Mouse (Mus musculus) forebrain, embryonic 10.5 days (tissue): ENCODE data around the gene Gm813. TPM values are rescaled to one million over a fixed set of nuclear protein-coding genes. Genes with fewer than 3 reads are reported as not detected.

Experiments
- DNase-seq: peaks from one replicate; pipeline ENCODE4 v3.0.0-alpha.2; 2017; ENCODE audit warnings: low spot score; ENCODE audit errors: extremely low spot score
- H3K27ac ChIP-seq: fragments of 300-500 bp; sonication (generic); 2 replicates; pipeline ENCODE4 v1.5.1; 2016; ENCODE audit warnings: mild to moderate bottlenecking
- H3K27me3 ChIP-seq: fragments of 300-500 bp; sonication (generic); 2 replicates; pipeline ENCODE4 v1.6.1; 2016; ENCODE audit warnings: mild to moderate bottlenecking; ENCODE audit not compliant: poor library complexity, severe bottlenecking
- H3K36me3 ChIP-seq: fragments of 300-500 bp; sonication (generic); replicated peaks from 2 replicates; pipeline ENCODE4 v1.6.1; 2016; ENCODE audit warnings: mild to moderate bottlenecking, moderate library complexity
- H3K4me1 ChIP-seq: fragments of 300-500 bp; sonication (generic); 2 replicates; pipeline ENCODE4 v1.6.1; 2016
- H3K4me3 ChIP-seq: fragments of 300-500 bp; sonication (generic); 2 replicates; pipeline ENCODE4 v1.5.1; 2016; ENCODE audit warnings: mild to moderate bottlenecking, moderate library complexity
- H3K9me3 ChIP-seq: fragments of 300-500 bp; sonication (generic); 2 replicates; pipeline ENCODE4 v1.6.1; 2016; ENCODE audit warnings: mild to moderate bottlenecking, moderate library complexity
- WGBS: fragments of 180-500 bp; shearing (Covaris S2); methylation state at CpG from one replicate; pipeline ENCODE4 v1.1.7; 2016; 5-methylcytosine and 5-hydroxymethylcytosine counted together
- polyA plus RNA-seq: library from polyadenylated mRNA; unstranded; fragments of >200 nt; fragmentation: Nextera tagmentation; extraction: Ambion mirVana; gene quantifications from 2 replicates; pipeline ENCODE4 v1.2.1, GENCODE M21; 2016

The Gm813 gene
- polyA plus RNA-seq, 1 experiment from 2014 or later, result not detected

- H3K36me3 ChIP-seq, result no peaks in the 10 kb centered on the region
- no peaks in the 10 kb centered on the region for H3K4me1 ChIP-seq
- DNase-seq, result no peak
- H3K27me3 ChIP-seq, result no peaks in the 10 kb centered on the region
- no peak overlapping the region for H3K27ac ChIP-seq
- H3K4me3 ChIP-seq, result no peak overlapping the region
- H3K9me3 ChIP-seq, result no peaks in the 10 kb centered on the region; the same call in 1 of the 2 replicates
These were observed 27.3 kb downstream of the Gm813 start for GRCm38 (mm10) chr16:58589444-58589843.

GRCm38 (mm10) chr16:58573949-58574722 lies 42.6 kb downstream of the Gm813 start:
- Histone ChIP-seq H3K27me3 (no peaks in the 10 kb centered on the region), H3K27ac (no peak overlapping the region), H3K36me3 (no peaks in the 10 kb centered on the region), H3K4me3 (no peak overlapping the region), H3K4me1 (no peaks in the 10 kb centered on the region), H3K9me3 (no peaks in the 10 kb centered on the region)
- WGBS, result 92% methylated on average over 6 of the region's 6 CpGs
- no peak for DNase-seq

DNA sequence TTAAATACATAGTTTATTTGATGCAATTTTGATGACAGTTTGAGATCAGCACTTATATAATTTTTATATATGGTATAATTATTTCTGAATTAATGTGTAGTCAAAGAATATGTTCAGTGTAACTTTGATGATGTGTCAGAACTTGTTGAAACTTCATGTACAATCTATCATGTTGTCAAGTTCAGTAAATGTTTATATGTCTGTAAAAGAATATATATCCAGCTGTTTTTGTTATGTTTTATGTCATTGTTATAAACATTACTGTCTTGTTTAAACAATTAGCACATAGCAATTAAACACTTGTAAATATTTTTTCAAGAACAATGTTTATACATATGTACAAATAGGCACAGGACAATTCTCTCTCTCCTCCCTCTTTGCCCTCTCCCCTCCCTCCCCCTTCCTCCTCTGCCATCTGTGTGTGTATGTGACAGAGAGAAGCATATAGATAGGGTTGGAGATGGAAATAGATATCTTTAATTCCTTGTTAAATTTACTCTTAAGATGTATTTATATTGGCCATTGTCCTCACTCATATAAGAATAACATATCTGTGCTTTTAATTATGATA lies 46.0 kb downstream of the Gm813 start:
- H3K4me1 ChIP-seq, result no peaks in the 10 kb centered on the region
- H3K36me3 ChIP-seq, result no peaks in the 10 kb centered on the region
- no peak overlapping the region for H3K27ac ChIP-seq
- no peaks in the 10 kb centered on the region for H3K27me3 ChIP-seq
- no peak overlapping the region for H3K4me3 ChIP-seq
- no peaks in the 10 kb centered on the region for H3K9me3 ChIP-seq
- no peak for DNase-seq

Other genes with a start within 250 kb of the Gm813 start
- 7.4 and 8.5 TPM in 2 replicates for gene Dcbld2, start 208.5 kb downstream of the Gm813 start, polyA plus RNA-seq
- gene St3gal6, start 92.7 kb downstream of the Gm813 start, polyA plus RNA-seq, result 9.3 and 10.6 TPM in 2 replicates
- gene E330017A01Rik, start 21.8 kb upstream of the Gm813 start, polyA plus RNA-seq, result not detected in 2 replicates
- 25.6 and 30.4 TPM in 2 replicates for gene Cpox, start 53.3 kb upstream of the Gm813 start, polyA plus RNA-seq
- gene Gpr15, start 102.1 kb upstream of the Gm813 start, polyA plus RNA-seq, result not detected in 2 replicates
- 91.0 and 106 TPM in 2 replicates for gene Cldnd1, start 110.9 kb upstream of the Gm813 start, polyA plus RNA-seq
- not detected in 2 replicates for gene Olfr172, start 146.2 kb upstream of the Gm813 start, polyA plus RNA-seq
- not detected in 2 replicates for gene Olfr173, start 183.3 kb upstream of the Gm813 start, polyA plus RNA-seq
- gene Olfr175-ps1, start 209.8 kb upstream of the Gm813 start, polyA plus RNA-seq, result not detected in 2 replicates